Mouse (Mus musculus): ENCODE data around the gene Gpd2.
A peak's percentile ranks its signal among the peaks of the same experiment; 100 is the strongest.

The Gpd2 gene

DNA sequence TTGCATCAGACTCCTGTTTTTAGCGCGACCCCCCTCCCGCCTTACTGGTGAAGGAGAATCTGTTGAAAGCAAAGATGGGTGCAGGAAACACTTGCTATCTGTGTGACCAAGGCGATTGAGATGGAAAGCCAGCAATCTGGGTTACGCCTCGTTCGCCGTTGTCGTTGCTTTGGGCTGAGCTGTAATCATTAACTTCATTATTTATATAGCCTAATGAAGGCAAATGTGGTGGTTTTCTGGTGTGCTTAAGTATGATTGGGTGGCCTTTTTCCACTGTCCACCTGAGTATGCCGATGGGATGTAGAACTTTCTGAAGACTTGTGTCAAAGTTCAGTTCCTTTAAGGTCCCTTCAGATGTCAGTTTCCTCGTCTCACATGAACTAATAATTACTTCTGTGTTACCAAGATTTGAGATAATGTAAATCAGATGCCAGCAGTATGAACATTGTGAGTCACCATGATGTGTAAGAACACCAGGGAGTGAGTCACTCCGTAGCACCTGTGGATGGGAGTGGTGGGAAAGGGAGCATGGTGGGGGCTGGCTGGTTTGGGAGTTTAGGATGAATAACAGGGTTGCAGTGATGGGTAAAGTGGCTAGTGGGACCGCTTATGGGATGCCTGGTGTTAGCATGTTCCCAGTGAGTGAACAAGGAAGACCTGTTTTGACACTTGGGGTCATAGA is 14.3 kb downstream of the Gpd2 start:
- no peak for DNase-seq

DNA sequence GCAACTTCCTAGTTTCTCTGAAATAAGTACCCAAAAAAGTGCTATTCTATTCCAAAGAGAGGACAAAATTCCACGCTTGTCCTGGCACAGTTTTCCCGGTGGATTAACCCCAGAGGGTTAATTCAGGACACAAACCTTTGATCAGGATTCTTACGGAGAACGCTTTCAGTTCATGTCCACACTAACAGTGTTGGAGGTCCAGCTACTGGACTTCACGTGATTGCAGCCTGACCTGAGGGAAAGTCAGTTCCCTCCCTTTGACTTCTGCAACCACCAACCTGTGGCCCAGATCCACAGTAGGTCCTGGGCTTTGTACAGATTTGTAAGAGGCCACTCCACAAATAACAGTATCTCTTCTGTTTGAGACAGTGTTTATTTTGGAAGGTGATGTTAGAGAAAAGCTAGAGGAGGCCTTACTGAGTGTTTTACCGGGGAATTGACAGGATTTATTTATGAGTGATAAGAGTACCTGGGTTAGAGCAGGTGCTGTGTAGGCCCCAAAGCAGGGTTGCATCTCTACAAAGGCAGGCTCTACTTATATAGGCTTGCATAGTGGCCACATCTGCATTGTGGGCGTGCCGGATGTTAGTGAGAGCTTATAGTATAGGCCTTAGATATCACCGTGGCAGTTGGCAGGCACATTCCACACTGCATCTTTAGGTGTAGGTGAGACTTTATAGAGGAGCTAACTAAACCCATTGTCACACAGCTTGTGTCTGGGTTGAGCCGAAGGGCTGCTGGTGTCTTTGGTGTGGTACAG is 15.3 kb downstream of the Gpd2 start:
- no peak for DNase-seq

DNA sequence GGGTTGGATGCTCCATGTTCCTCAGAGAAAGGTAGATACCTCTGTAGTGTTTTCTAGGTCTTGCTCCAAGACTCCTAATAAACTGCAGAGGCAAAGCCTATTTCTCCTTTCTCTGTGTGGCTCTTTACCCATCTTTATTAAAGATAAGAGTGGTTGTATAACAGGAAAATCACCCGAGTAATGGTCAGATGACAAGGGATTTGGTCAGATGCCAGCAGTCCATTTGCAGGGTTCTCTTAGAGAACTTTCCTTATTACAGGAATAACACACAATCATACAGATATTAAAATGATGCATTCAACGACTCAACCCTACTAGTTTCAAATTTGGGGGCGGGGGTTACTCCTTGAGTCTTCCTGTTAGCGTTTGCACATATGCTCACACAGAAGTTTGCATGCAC is 16.8 kb downstream of the Gpd2 start:
- DNase-seq: no peak

DNA sequence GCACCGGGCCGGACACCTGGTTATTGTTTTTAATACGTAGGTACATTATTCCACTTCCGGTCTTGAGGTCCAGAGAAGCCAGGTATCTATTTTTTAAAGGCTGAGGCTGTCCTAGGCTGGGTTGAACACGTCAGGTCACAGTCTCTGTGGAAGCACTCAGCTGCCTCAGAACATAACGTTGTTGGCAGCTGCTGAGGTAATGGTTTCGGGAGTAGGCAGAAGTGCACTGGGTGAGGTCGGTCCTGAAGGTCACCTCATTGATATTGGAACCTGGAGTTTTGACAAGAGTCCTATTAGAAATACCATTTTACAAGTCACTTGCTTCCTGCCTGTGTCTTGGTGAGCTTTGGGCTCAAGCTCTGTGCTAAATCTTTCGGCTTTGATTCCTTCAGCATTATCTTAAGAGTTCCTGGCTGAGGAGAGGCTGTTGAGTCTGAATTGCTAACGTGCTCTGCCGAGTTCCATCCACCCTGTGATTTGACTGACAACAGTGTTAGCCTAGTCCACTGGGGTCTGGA is 17.8 kb downstream of the Gpd2 start:
- no peak for DNase-seq

DNA sequence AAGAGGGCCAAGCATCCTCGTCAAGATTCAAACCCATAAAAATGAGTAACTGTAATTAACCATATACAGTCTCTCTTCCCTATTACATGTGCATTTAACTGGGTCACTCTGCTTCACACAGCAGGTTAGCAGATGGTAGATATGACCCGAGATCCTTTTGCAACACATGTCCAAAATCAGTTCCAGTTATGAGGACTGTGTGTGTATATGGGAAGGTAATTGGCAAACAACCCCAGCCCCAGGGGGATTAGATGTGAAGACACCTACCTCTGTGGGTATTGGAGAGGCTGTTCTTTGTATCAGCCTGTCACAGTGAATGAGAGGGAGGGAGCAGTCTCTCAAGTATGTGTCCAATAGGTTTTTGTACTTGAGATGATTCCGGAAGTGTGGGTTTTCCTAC is 18.4 kb downstream of the Gpd2 start:
- DNase-seq: no peak

DNA sequence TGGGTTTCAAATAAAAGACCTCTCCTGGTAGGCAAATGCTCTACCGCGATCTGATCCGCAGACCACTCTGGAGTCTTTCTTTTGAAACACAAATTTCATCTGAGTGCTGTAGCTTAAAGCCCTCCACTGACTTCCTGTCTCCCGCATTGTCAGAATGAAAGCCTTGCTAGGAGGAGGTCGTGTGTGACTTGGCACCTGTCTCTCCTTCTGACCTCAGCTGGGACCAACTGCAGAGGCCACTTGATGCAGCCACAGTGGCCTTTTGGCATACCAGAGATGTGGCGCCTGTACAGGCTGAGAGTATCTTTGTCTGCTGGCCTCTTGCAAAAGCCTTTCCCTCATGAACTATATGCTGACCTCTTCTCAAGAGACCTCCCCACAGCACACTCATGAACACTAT is 19.0 kb downstream of the Gpd2 start:
- peak; percentile 16 for DNase-seq

DNA sequence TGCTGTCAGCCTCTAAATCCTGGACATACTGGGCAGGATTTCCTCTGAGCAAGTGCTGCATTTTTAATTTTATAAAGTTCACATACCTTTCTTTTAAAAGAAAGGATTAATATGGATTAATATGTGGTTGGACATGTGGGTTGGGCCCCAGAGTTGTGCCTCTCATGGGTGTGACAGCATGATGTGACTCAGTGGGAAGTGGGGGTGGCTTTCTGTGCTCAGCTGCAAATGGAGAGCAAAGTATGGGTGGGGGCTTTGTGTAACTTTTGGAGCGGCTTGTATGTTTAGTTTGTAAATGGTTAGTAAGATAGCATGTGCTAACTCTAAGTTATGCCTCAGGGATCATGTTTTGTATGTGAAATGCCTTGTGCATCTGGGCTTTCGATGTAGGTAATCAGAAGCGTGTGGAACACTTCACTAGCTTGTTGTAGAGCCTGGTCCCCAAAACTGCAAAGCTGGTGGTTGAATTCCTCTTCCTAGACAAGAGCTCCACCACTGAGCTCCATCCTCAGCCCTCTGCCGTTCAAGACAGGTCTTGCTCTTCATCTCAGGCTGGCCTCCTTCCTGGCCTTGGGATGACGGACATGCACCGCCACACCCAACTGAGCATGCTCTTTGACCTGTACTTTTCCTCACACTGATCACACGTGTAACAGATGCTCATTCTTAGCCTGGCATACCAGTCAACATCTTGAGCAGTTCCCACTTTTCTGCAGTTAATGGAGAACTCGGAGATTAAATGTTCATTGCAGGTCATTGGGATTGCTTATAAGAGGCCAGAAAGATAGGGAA is 24.0 kb downstream of the Gpd2 start:
- no peak for DNase-seq

DNA sequence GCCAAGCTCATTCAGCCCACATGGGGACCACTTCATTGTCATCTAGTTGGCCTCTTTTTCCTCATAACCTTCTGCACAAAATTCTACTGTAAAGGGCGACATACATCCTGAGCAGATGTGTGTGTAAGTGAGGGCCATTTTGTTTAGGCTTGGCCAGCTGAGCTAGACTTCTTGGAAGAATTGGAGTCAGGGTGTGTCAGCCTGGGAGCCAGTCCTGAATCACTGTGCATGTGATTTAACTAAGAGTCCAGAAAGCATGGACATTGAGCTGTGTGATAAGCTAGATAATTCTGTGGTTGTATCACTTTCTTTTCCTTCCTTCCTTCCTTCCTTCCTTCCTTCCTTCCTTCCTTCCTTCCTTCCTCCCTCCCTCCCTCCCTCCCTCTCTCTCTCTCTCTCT is 26.0 kb downstream of the Gpd2 start:
- DNase-seq: no peak

DNA sequence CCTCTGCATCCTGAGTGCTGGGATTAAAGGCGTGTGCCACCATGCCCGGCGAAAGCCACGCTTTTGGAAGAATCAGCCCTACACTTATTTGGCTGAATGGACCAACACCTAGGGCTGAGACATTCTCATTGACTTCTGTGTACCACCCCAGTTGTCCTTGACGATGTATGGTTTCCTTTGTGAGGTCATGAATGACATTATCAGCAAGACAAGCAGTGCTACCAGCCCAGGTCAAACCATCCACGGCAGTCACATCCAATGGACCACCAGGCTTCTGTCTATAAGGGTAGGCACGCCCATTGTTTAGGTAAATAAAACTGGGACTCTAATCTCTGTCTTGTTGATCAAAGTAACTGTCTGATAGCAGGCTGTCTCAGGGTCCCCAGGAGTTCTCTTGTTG is 27.5 kb downstream of the Gpd2 start:
- DNase-seq: no peak

DNA sequence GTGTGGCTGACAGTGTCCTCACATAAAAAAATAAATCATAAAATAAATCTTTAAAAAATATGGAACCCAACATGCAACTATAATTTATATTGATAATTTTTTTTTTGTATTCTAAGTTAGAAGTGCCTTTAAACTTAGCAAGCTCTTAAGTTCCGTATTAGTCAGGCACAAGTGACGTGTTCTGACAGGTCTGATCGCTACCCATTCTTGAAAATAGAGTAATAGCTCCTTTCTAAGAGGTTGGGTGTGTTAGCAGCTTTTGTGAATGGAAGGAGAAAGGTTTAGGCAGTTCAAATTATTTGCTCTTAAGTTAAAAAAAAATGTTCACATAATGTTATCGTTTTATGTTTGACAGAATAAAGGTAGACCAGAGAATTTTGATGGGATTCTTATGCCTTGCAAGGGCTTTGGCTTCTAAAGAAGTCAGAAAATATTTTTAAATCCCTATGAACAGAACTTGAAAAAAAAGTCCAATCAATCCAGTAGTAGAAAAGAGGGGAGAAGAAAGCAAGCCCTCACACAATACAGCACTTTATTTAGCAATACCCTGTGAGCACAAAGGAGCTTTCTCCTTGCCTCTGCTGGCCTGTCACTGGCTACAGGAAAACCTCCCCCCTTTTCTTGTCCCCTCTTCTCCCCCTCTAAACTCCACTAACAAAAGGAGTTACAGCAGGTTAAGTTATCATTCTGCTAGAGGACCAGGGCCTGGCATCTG is 29.4 kb downstream of the Gpd2 start:
- no peak for DNase-seq

DNA sequence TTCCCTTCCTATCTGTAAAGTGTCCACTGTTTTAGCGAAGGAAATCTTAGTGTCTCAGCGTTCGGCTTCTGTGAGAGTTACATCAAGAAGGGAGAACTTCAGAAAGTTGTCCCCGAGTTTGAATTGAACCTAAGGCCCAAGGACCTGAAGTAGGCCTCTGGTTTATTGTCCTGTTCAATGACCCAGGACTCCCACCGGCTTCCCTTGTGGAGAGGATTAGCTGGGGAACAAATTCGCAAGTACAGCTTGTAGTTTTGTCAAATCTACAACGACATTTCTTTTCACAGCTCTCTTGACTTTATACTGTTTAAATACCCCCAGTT is 29.9 kb downstream of the Gpd2 start:
- DNase-seq: no peak

DNA sequence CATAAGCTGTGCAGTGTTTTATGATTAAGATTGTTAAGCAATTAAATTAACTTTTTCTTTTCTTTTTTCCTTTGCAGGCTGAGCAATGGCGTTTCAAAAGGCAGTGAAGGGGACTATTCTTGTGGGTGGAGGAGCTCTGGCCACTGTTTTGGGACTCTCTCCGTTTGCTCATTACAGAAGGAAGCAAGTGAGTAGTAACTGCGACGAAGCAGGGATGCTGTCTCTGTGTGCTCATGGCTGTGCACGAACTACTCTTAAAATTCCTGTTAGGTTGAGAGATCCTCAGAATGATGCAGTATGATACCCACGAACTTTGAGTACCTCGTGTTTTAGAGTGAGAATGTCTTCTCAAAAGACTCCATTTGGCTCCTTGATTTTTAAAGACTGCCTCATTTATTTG is 30.5 kb downstream of the Gpd2 start:
- no peak for DNase-seq

DNA sequence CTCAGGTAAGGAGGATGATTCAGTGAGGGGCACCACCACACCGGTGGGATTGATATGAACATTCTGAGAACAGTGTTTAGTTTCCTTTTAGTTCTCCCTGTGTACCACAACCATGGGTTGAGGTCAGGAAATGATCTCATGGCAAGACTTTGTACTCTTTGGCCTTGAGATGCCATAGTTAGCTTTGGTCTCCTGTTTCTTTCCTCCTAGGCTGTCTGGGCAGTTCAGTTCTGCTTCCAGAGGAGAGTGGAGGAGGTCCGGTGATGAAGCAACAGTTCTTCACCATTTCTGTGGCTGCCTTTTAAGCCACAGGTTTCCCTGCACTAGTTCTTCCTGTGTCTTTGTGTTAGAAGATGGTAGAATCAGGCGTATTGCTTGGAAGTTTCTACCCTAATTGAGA is 31.4 kb downstream of the Gpd2 start:
- DNase-seq: no peak

DNA sequence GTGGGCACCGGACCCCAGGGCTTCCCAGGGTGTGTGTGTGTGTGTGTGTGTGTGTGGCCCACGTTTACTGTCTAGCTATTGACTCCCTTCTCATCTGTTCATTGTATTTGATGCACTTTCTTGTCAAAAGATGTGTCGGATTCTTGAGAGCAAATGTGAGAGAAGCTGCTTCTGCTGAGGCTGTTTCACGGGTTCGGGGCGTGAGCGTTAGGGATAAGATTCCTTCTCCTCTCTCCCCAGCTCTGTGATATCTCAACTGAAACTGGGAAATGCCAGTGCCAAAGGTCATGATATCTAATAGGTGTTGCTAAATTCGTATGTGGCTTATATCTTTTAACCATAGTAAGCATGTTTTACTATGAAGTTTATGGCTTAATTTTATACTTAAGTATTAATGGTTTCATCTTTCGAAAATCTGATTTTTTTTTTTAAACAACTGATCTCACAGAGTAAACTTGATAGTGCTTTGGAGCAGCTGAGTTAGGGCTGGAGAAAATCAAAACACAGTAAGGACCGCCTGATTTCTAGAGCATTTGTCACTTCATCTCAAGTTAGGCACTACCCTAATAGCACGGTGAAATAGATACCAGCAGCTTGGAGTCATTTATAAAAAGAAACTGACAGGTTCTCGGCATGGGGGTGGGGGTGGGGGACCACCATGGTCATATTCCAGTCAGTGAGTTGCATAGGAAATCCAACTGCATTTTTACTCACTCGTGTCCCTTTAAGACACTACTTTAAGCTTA is 32.4 kb downstream of the Gpd2 start:
- DNase-seq: no peak

DNA sequence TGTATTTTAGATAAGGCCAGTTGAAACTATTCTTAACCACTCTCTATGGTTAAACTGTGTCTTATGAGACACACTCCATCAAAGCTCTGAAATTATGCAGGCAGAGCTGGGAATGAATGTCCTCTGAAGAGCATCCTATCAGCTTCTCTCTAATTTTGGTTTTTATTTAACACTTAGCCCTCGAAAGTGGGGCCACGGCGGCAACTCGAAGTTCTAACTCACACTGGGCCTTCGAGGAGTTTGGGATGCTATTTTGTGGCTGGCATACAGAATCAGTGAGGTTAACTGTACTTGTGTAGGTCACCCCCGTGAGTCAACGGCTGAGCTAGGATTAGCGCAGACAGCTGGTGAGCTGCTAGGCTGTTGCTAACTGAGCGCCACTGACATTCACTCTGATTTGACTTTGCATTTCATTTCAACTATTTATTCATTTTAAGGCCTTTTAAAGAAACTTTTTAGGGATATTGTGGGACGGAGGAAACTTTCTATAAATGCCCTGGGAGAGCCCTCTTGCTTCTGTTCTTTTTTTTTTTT is 42.8 kb downstream of the Gpd2 start:
- DNase-seq: no peak

DNA sequence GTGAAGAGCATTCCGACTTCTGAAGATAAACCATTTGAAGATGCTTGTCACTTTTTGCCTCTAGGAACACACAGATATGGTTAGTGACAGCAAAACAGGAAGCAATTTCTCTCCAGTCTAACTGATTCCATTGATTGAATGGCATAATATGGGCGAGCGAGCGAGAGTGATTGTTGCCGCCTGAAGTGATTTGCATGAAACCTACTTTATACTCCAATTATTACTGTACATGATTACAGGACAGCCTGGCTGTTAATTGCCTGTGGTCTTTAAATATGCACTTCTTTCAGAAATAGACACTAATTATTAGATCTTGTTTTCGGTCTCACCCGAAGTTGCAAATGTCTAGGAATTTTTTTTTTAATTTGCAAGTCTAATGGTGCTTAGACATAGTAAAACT is 46.4 kb downstream of the Gpd2 start:
- DNase-seq: no peak

DNA sequence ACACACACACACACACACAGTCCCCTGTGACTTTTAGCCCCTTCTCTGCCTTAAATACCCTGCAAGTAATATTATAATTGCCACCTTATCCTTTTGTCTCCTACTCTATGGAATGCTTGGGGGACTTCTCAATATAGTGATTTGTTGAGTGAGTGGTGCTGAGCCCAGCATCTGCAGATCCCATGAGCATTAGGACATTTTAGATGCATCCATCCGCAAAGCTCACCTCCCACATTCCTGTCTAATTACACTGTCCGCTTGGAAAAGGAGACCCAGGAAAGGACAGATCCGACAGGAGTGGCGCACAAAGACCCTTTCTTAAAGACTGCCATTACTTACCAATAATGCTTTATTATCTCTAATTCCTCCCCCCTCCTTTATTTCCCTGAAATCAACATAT is 47.8 kb downstream of the Gpd2 start:
- DNase-seq: no peak

DNA sequence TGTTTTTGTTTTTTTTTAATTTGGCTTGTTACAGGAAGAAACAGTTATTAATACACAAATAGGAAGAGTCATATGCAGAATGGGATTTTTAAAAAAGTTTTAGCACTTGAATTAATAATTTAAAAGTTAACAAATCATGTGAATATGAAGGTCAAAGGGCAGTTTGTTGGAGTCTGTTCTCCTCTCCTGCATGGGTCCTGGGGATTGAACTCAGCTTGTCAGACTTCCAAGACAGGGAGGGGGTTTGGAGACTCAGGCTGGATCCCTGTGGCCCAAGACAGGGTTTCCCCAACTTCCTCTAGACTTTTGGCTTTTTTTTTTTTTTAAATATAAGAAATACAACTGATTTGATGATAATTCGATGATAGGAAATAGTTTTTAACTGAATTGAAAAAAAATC is 50.6 kb downstream of the Gpd2 start:
- no peak for DNase-seq

DNA sequence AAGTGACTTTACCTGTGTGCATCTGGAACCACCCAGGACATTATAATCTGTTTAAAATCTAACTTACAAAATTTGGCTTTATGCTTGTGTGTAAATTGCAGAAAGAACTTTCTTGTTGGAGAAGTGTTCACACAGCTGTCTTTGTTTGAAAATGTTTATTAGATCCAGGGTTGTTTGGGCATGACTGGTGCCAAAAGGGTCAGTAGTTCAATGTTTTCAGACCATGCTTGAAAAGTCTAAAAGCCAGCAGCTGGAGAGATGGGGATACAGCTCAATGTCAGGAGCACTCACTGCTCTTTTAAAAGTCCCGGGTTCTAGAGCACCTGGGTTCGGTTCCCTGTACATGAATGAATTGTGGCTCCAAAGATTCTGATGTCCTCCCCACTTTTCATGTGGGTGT is 56.1 kb downstream of the Gpd2 start:
- no peak for DNase-seq

DNA sequence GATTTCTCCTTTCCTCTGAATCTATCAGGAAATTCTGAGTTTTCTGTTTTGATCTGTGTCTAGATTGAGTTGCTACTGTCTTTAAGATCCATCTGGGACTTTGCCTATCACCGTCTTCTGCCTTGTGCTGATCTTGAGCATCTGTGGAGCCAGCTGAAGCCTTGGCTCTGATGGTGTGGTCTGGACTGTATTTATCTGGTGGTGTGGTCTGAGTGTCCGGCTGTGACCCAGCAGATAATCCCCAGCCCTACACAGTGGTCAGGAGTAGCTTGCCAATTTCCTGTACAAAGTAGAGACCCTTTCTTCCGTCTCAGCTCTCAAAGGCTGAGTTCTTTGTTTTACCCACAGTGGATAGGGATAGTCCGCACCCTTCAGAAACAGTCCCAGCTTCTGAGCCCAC is 58.6 kb downstream of the Gpd2 start:
- no peak for DNase-seq

DNA sequence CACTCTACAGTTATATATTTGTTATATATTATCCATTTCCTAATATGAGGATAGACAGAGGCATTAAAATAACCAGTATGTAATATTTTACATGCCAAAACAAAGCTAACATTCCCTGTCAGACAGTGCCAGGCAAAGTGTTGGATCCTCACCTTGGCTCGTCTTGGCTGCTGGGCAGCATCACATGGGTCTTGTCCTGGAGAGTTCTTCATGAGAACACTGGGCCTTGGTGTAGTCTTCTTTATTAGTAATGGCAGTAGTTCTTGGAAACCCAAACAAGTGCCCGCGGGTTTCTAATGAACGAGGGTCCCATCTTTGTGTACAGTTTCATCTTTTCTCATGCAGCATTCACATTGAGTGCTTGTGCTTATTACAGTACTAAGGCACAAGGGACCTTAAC is 59.8 kb downstream of the Gpd2 start:
- no peak for DNase-seq

DNA sequence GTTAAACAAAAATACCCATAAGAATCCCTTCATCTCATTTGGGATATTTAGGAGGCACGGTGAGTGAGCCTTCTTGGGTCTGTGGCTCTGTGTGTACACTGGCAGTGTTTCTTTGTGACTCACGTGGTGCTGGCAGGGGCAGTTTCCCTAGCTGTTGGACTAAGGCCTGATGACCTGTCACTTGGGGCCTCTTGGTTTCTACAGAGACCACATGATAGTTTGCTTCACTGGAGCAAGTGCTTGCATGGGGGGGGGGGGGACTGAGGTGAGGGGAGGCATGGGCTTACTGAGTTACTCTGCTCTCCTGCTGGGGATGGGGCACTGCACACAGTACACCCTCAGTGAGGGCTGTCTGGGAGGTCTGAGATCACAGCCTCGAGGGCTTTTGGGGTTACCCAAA is 64.1 kb downstream of the Gpd2 start:
- no peak for DNase-seq
